ENCODE assay signal across 13 mouse cellular contexts in the genomic region with DNA sequence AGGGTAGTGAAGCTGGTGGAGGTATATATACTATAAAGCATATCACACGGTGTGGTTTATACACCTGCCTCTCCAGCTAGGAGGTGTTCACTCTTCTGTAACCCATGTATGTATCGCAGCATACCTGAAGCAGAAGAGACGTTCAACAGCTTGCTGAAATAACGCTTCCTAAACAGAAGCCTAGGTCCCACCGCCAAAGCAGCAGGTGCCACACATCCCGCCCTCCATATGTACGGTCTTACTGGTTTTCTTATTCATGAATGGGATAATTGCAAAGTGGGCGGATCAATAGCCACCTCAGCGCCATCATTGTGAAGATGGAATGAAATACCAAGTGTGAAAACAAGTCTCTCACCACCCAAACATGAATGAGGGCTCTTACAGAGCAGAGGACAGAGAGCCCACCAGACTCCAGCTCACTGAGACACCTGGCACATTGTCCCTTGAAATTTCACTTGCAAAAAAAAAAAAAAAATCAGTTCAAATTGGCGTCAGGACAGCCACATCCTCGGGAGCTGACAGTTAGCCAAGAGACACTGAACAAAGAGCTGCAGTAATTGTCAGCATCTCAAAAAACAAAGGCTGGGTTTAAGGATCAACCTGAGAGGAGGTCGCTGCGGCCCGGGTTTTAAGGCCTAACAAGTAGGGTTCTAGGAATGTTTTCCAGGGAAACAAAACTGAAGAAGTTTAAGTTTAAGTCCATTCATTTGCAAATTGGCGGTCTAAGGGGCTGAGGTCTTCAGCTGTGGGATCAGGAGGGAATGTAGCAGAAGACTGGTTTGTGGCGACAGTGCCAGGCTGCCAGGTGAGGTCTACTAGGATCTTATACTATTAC.
DNase-seq lines count a peak whose midpoint lies in the region; ATAC-seq and TF ChIP-seq lines count a peak whose summit lies in the region.
"Had no signal": no experiment of that assay in that cellular context is flagged by ENCODE, and none has a peak within 500 bp of the region (broad histone marks: within the 10 kb centered on the region; RNA-seq: fewer than 3 reads in every experiment).

No protein-coding gene starts in this region.

- no peak for ATAC-seq in cerebellum, adult (ENCODE audit: insufficient number of reproducible peaks, low FRiP score, low TSS enrichment)
- ATAC-seq in midbrain, embryonic 11.5 days (ENCODE audit: low FRiP score): no peak
- peak; percentile 47; the same call in 1 of the 2 replicates for ATAC-seq in forebrain, postnatal 0 days
- ATAC-seq in midbrain, embryonic 16.5 days: 0 out of 2 replicates have a peak, but pooled peaks have one; percentile 2

- no peak overlapping the region for H3K4me2 ChIP-seq in midbrain, embryonic 11.5 days
- H3K4me2 ChIP-seq in forebrain, postnatal 0 days (ENCODE audit: low read depth): no peak overlapping the region
- no peak overlapping the region for H3K4me2 ChIP-seq in midbrain, embryonic 16.5 days (ENCODE audit: low read length)
- H3K4me2 ChIP-seq: lung, embryonic 15.5 days had no signal

- H3K9ac ChIP-seq in midbrain, embryonic 11.5 days (ENCODE audit: low read length): no peak overlapping the region
- 0 out of 2 replicates have a peak overlapping the region, but pooled peaks have one; percentile 22 for H3K9ac ChIP-seq in forebrain, postnatal 0 days
- H3K9ac ChIP-seq in midbrain, embryonic 16.5 days (ENCODE audit: low read depth, low read length): no peak overlapping the region
- H3K9ac ChIP-seq: lung, embryonic 15.5 days had no signal

- WGBS in midbrain, embryonic 10.5 days: 47% methylated on average over 16 of the region's 16 CpGs
- WGBS in midbrain, embryonic 11.5 days: 46% methylated on average over 16 of the region's 16 CpGs
- WGBS in forebrain, postnatal 0 days: 26% methylated on average over 16 of the region's 16 CpGs
- WGBS in midbrain, embryonic 16.5 days: 45% methylated on average over 16 of the region's 16 CpGs

- H3K27me3 ChIP-seq in midbrain, embryonic 10.5 days (ENCODE audit: low read depth, poor library complexity, severe bottlenecking): 0 out of 2 replicates have a peak, but pooled peaks cover 9% of the 10 kb centered on the region
- H3K27me3 ChIP-seq in midbrain, embryonic 11.5 days (ENCODE audit: control insufficient read depth, insufficient read depth, low read length): no peaks in the 10 kb centered on the region
- no peaks in the 10 kb centered on the region for H3K27me3 ChIP-seq in forebrain, postnatal 0 days (ENCODE audit: insufficient read depth, low read length)
- no peaks in the 10 kb centered on the region for H3K27me3 ChIP-seq in midbrain, embryonic 16.5 days (ENCODE audit: control insufficient read depth, insufficient read depth, low read depth, low read length)
- H3K27me3 ChIP-seq: lung, embryonic 15.5 days had no signal

- H3K9me3 ChIP-seq in midbrain, embryonic 10.5 days (replicated peaks): no peaks in the 10 kb centered on the region
- H3K9me3 ChIP-seq in midbrain, embryonic 11.5 days (ENCODE audit: control insufficient read depth, low read length): no peaks in the 10 kb centered on the region
- H3K9me3 ChIP-seq in forebrain, postnatal 0 days (ENCODE audit: low read length): no peaks in the 10 kb centered on the region
- no peaks in the 10 kb centered on the region for H3K9me3 ChIP-seq in midbrain, embryonic 16.5 days (replicated peaks; ENCODE audit: control insufficient read depth, low read length, poor library complexity, severe bottlenecking)
- H3K9me3 ChIP-seq: lung, embryonic 15.5 days had no signal

- DNase-seq in cerebellum, postnatal 14 days: peak; percentile 60 to 68
- DNase-seq in midbrain, embryonic 10.5 days (ENCODE audit: low spot score): no peak
- no peak for DNase-seq in midbrain, embryonic 11.5 days (ENCODE audit: low spot score, missing footprints)
- peak; percentile 46 for DNase-seq in forebrain, postnatal 0 days
- no peak for DNase-seq in lung, postnatal 10 days
- no peak for DNase-seq in right cerebral cortex, postnatal 25 days
- DNase-seq: gastrocnemius, postnatal 25 days; liver; thymus, postnatal 36 days had no signal

- H3K4me3 ChIP-seq in midbrain, embryonic 10.5 days: no peak overlapping the region
- H3K4me3 ChIP-seq in midbrain, embryonic 11.5 days (ENCODE audit: low read depth, low read length): no peak overlapping the region
- no peak overlapping the region for H3K4me3 ChIP-seq in forebrain, postnatal 0 days (ENCODE audit: low read depth, low read length)
- H3K4me3 ChIP-seq in midbrain, embryonic 16.5 days (ENCODE audit: low read depth, low read length): no peak overlapping the region
- H3K4me3 ChIP-seq: lung, embryonic 15.5 days had no signal

- TF ChIP-seq CTCF in forebrain, postnatal 0 days (IDR thresholded peaks at IDR 0.05; ENCODE audit: low read depth): no peak

- no peaks in the 10 kb centered on the region for H3K36me3 ChIP-seq in midbrain, embryonic 10.5 days
- H3K36me3 ChIP-seq in midbrain, embryonic 11.5 days (ENCODE audit: control insufficient read depth, insufficient read depth, low read length): no peaks in the 10 kb centered on the region
- H3K36me3 ChIP-seq in forebrain, postnatal 0 days (ENCODE audit: insufficient read depth): no peaks in the 10 kb centered on the region
- H3K36me3 ChIP-seq in midbrain, embryonic 16.5 days (ENCODE audit: control insufficient read depth, insufficient read depth, low read length): no peaks in the 10 kb centered on the region
- H3K36me3 ChIP-seq: lung, embryonic 15.5 days had no signal

- H3K4me1 ChIP-seq in midbrain, embryonic 10.5 days: peaks cover 26% of the 10 kb centered on the region
- H3K4me1 ChIP-seq in midbrain, embryonic 11.5 days (ENCODE audit: control insufficient read depth, insufficient read depth, low read length): peaks cover 16% of the 10 kb centered on the region
- peaks cover 15% of the 10 kb centered on the region for H3K4me1 ChIP-seq in forebrain, postnatal 0 days (ENCODE audit: insufficient read depth)
- H3K4me1 ChIP-seq in midbrain, embryonic 16.5 days (ENCODE audit: control insufficient read depth, insufficient read depth, low read length): peaks cover 8% of the 10 kb centered on the region

- H3K27ac ChIP-seq in midbrain, embryonic 10.5 days (replicated peaks): peak overlapping the region; percentile 80
- no peak overlapping the region; the same call in 1 of the 2 replicates for H3K27ac ChIP-seq in midbrain, embryonic 11.5 days (ENCODE audit: low read depth, low read length)
- H3K27ac ChIP-seq in forebrain, postnatal 0 days (ENCODE audit: low read depth, low read length): peak overlapping the region; percentile 50
- H3K27ac ChIP-seq in midbrain, embryonic 16.5 days (ENCODE audit: low read length): peak overlapping the region; percentile 34; the same call in 1 of the 2 replicates
- H3K27ac ChIP-seq: kidney, postnatal 0 days; lung, embryonic 15.5 days had no signal

Comparison
In these comparisons a context has a peak if more than half of its experiments do, and no peak if none do; other contexts are left out.
1. ATAC-seq: peak in forebrain, postnatal 0 days (single experiment) and midbrain, embryonic 16.5 days (single experiment); none in cerebellum, adult (single experiment) and midbrain, embryonic 11.5 days (single experiment).
2. DNase-seq: peak in cerebellum, postnatal 14 days (2 of 2) and forebrain, postnatal 0 days (single experiment); none in midbrain, embryonic 10.5 days (single experiment), midbrain, embryonic 11.5 days (single experiment), lung, postnatal 10 days (single experiment) and right cerebral cortex, postnatal 25 days (single experiment).